Mouse (Mus musculus) inflammation-experienced regulatory T-cells, adult 6 months (primary cell): Measurements from ENCODE around the gene Camk2g. TPM values are rescaled to one million over a fixed set of nuclear protein-coding genes. Genes with fewer than 3 reads are reported as not detected.

ENCODE experiments used
- ATAC-seq: one replicate; pipeline ENCODE4 v1.8.0; 2017
- polyA plus RNA-seq, 3 experiments: library from polyadenylated mRNA; unstranded; fragments of 100-300 nt; shearing (Covaris generic); gene quantifications; one replicate each; pipeline ENCODE4 v1.2.1; 2017

Camk2g gene
- polyA plus RNA-seq, 3 experiments from 2014 or later, result 30.7 to 50.9 (median 31.6) TPM

GRCm38 (mm10) chr14:20806116-20806840 is 12.4 kb upstream of the Camk2g start:
- ATAC-seq, result no peak

- no peak for ATAC-seq
Measured at GRCm38 (mm10) chr14:20804964-20805672, 11.2 kb upstream of the Camk2g start.

- ATAC-seq, result no peak
Measured at GRCm38 (mm10) chr14:20804481-20804880, 10.6 kb upstream of the Camk2g start.

GRCm38 (mm10) chr14:20803606-20803938 is 9.7 kb upstream of the Camk2g start:
- peak; percentile 55 for ATAC-seq

- ATAC-seq, result peak; percentile 14
Measured at GRCm38 (mm10) chr14:20802926-20803605, 9.2 kb upstream of the Camk2g start.

- ATAC-seq, result peak; percentile 73
Measured at GRCm38 (mm10) chr14:20798761-20799160, 4.9 kb upstream of the Camk2g start.

- ATAC-seq, result peak; percentile 4
Measured at GRCm38 (mm10) chr14:20798300-20798699, 4.4 kb upstream of the Camk2g start.

- no peak for ATAC-seq
Measured at GRCm38 (mm10) chr14:20796643-20797042, 2.8 kb upstream of the Camk2g start.

GRCm38 (mm10) chr14:20796170-20796569 is 2.3 kb upstream of the Camk2g start:
- ATAC-seq, result no peak

- ATAC-seq, result peak; percentile 16
Measured at GRCm38 (mm10) chr14:20795423-20796152, 1.7 kb upstream of the Camk2g start.

GRCm38 (mm10) chr14:20794589-20794988 is 701 bp upstream of the Camk2g start:
- no peak for ATAC-seq

- no peak for ATAC-seq
Measured at GRCm38 (mm10) chr14:20792922-20793757, 748 bp downstream of the Camk2g start.

GRCm38 (mm10) chr14:20792243-20792921 is 1.5 kb downstream of the Camk2g start:
- ATAC-seq, result no peak

GRCm38 (mm10) chr14:20791511-20792242 is 2.2 kb downstream of the Camk2g start:
- ATAC-seq, result no peak

- no peak for ATAC-seq
Measured at GRCm38 (mm10) chr14:20790996-20791395, 2.9 kb downstream of the Camk2g start.

- ATAC-seq, result no peak
Measured at GRCm38 (mm10) chr14:20790445-20790844, 3.4 kb downstream of the Camk2g start.

- no peak for ATAC-seq
Measured at GRCm38 (mm10) chr14:20789593-20789992, 4.3 kb downstream of the Camk2g start.

- no peak for ATAC-seq
Measured at GRCm38 (mm10) chr14:20788151-20788550, 5.7 kb downstream of the Camk2g start.

- ATAC-seq, result no peak
Measured at GRCm38 (mm10) chr14:20786611-20787015, 7.3 kb downstream of the Camk2g start.

GRCm38 (mm10) chr14:20786020-20786419 is 7.9 kb downstream of the Camk2g start:
- ATAC-seq, result no peak

GRCm38 (mm10) chr14:20785231-20785630 is 8.7 kb downstream of the Camk2g start:
- peak; percentile 98 for ATAC-seq
